Mouse (Mus musculus): ENCODE measurements at regions not wholly inside any gene's neighbourhood (a gene's known extent, or its start where the extent isn't known, plus 50 kb on each side); places are given as distances from the start of the nearest gene placed in this dataset.
"Not testable (repeated sequence)": the region's sequence is repeated elsewhere in the genome, so short reads cannot be mapped to it uniquely, and the experiment has no call there.

DNA sequence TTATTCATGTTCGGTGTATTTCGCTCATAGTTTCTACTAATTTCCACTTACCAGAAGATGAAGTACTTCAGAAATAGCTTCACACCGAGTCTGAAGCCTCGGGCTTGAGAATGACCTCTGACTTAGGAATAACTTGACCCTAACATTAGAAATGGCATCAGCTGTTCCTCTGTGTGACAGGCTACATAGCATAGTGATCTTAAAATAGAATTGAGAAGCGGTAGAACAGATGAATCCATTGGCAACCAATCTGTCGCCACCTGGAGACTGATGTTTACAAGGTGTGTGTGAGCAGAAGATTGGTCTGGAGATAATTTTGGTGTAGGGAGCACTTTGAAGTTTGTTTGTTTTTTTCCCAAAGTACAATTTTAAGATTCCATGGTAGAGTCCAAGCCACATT lies 60.9 kb upstream of the Ahi1 start:
- DNase-seq (ENCODE audit: low read depth), result no peak

DNA sequence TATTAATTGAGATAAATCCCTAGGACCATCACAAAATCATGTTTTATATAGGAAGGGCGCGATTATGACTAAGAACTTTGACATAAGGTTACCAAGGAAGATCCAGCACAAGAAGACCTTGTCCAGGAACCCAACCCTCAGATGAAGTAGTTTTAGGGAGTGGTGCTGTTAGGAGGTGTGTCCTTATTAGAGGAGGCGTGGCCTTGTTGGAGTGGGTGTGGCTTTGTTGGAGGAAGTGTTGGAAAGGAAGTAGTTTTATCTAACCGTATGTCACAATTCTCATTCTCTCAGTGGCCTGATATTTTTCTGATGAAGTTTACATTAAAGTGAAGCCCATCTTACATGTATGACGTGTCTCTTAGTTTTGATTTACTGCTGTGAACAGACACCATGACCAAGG lies 68.7 kb upstream of the Ahi1 start:
- no peak for DNase-seq (ENCODE audit: low read depth)

DNA sequence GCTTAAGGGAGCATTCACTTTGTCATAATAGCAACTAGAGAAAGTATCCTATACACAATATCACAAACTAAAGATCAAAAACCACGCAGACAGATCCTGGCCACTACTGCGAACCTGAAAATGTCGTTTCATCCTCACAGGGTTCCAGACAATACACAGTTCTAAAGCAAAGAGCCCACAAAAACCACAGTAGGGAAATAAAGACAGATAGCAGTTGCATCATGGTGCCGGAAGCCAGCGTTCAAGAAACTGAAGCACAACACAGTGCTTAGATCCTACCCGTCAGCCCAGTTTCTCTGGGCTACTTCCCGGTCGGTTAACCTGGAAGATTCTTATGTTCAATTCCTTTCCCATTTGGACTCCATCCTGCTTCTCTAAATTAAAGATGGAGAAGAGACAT lies 69.7 kb upstream of the Ahi1 start:
- no peak for DNase-seq (ENCODE audit: low read depth)

DNA sequence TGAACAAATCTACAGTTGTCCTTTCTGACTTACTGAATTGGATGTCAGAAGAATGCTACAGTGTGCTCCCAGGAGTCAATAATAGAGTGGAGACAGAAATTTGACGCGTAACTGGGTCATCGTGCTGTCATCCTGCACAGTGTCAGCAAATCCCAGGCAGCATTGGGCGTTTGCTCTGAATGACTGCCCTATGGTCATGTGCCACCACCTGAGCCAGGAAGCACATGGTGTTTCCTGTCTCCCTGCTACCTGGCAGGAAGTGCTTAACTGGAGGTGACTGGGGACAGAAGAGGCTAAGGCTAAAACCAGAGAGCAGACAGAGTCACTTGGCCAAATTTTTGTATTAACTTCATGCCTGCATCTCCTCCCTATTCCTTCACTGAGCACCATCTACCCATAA lies 72.1 kb upstream of the Ahi1 start:
- no peak for DNase-seq (ENCODE audit: low read depth)

DNA sequence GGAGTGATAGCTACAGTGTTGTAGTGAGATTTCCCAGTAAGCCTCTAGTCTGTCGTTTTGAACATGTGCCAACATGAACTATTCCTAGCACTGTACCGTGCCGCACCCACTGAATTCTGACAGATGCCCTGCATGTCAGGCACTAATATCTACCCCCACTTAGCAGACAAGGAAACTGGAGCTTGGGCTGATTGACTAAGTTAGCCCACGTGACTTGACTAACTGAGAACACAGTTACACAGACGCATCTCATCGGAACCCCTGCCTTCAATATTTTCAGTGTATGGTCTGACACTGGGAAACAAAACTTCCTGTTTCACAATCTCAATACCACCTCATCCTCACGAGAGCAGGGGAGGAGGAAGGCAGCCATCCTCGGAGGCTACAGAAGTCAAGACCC lies 72.9 kb upstream of the Ahi1 start:
- peak; percentile 16 for DNase-seq (ENCODE audit: low read depth)

DNA sequence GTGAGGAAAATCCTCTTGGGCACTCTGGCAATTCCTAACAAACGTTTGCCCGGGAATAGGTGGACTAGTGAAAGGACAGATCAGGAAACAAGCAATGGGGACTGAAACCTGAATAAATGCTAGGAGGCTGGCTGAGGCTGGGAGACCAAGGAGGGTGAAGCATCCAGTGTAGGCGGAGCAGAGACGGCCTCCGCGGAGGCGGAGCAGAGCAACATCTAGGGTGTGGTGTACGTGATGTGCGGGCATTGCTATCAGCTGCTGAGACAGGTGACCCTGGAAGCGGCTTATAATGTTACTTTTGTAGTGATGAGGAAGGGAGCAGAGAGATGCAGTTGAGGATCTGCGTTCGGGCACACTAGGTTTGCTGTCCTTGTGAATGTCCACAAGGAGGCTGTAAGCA lies 85.3 kb upstream of the Ahi1 start:
- no peak for DNase-seq (ENCODE audit: low read depth)

DNA sequence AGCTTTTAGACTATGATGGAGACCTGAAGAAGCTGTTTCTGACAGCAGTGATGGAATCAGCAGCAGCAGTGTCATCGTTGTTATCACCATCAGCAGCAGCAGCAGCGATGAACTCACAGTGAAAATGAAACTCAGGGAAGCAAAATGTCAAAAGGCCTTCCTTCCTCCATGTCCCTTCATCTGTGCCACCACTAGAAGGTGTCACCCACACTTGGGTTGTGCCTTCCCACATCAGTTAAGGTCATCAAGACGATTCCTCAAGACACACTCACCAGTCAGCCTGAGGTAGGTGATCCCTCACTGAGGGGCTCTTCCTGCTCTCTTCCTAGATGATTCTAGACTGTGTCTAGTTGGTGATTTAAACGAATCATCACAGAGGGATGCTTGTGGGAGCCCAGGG lies 87.3 kb upstream of the Ahi1 start:
- no peak for DNase-seq (ENCODE audit: low read depth)

DNA sequence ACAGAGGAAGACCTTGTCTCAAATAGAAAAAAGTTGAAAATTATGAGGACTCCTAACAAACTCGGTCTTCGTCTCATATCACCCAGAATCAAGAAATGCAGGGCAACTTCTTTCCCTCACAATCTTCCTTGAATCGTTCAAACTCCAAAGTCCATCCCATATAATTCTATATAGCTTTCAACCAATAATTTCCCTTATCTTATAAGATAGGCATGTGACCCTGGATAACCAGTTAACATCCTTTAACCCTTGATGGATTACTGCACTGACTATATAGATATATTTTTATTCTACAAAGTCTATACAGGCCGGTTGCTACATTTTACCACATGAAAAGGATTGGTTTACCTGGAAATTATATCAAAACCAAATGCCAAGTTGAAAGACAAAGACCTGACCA lies 94.9 kb upstream of the Ahi1 start:
- no peak for DNase-seq (ENCODE audit: low read depth)

DNA sequence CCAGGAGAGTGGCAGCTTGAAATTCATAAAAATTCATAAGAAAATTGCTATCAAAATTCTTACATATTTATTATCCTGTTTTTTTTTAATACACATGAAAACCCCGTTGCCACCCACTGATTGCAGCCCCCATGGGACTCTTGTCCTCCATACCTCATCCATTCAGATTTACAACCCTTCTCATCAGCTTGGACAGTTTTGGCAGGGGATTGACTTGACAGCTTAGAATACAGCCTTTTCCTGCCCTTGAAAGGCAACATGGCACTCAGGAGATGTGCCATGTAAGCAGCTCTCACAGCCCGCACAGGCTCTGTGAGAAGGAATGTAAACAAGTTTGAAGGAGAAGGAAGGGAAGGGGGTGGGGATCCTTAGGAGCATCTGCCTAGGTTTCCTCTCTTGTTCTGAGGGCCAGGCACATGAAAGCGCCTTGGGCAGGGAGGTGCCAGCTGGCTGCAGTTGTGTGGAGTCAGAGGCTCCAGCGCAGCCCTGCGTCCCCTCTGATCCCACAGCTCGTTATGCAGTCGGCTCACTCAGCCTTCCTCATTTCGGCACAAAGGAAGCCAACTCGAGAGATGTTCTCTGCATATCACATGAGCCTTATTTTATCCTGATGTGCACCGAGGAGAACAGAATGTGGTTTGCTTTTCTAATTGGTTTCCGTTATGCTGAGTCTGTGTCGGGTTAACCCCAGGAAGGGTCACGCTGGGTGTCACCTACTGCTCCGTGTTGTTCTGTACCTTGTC lies 97.6 kb upstream of the Ahi1 start:
- DNase-seq (ENCODE audit: low read depth), result no peak

DNA sequence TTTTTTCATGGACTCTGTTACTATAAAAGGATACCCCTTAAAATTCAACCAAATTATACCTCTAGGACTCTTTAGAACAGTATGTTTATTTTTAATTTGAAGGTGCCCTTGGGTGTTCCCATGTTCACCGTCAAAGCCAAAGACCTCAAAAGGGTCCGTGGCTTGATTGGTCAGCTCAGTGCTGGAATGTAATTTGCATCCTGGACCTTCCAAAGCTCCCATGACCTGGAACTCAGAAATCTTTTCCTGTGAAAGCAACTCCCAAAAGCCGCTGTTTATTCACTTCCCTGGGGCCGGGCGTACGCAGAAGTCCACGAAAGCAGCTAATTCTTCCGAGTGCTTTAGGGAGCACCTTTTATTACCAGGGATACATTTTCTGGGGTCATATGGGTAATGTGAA lies 105.1 kb upstream of the Ahi1 start:
- DNase-seq (ENCODE audit: low read depth), result no peak

DNA sequence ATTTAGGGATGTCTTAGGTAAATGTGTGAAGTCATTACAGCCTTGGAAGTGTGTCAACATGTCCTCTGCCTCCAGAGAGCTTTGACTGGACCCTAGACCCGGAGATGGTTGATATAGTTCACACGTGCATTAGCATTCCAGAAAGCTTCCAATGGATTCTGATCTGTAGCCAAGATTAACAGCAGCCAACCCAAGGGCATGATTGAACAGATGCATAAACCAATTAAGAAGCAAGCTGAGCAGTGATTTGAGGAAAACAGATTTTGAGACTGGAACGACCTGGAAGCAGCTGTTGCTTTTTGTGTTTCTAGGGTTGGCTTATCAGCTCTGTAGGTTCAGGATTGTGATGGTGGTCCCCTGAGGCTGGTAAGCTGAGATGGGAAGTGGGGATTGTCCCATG lies 109.1 kb upstream of the Ahi1 start:
- no peak for DNase-seq (ENCODE audit: low read depth)

DNA sequence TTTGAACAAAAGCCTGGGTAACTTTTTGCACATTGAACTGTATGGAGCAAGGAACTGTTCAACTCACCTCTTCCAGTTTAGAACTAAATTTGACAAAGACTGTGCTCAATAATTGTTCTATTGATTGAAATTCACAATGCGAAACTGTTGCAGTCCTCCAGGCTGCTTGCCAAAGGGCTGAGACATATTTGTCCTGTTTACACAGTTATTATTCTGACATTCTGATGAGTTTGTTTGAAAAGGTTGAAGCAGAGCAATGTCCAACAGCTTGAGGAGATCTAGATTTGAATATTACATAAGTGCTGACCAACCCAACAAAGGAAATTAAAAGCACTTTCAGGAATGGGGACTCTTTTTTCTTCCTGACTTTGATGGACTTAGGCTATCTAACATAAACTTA lies 110.2 kb upstream of the Ahi1 start:
- DNase-seq (ENCODE audit: low read depth), result no peak

DNA sequence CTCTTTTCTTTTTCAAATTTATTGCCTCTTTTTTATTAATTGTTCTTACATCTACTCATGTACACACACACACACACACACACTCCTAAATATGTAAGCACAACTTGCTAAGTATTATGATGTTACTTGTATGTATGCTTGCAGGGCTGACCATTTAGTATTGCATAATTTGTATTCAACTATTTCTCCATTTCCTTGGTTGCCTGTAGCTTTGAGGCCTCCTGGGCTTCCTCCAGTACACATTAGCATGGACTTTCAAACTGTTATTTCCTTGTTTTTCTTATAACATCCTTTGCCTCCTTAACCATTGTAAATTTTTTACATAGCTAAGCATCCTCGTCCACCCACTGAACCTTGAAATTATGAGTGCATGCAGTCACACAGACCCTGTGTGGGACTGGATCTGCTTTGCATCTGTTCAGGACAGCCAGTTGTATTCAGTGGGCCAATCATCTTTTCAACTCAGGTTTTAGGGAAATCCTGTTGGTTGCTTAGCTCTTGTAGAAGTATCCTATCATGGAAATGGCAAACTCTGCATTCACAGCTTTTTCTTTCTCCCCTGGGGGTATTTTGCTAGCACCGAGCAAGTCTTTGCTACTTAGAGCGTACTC lies 110.8 kb upstream of the Ahi1 start:
- no peak for DNase-seq (ENCODE audit: low read depth)

DNA sequence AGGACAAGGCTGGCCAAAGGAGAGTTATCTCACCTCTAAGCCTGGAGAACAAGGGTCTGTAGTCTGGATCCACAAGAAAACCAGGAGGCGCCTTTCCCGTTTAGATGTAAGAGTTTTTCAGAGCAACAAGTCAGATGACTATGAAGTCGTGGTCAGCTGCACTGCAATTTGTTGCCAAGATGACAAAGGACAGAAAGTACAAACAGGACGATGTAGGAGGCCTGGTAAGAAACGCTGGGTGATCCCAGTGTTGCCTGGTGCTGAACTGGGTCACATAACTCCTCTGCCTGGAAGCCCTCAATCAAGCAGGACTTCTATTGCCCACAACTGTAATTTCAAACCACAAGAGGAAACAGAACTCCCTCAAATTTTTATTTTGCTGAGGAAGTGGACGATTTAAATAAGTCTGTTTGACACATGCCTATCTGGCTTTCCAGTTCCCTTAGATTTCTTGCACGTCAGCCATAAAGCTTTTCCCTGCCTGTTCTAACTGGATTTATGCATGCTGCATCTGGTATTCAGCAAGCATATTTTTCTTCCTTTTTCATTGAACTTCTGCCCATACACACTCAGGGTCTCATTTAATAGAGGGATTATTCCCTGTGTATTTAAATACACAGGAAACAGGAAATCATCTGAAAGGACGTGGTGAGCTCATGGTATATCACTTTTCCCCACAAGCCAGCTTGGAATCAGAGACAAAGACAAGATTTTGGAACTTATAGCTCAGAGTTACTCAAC lies 113.5 kb upstream of the Ahi1 start:
- no peak for DNase-seq (ENCODE audit: low read depth)

DNA sequence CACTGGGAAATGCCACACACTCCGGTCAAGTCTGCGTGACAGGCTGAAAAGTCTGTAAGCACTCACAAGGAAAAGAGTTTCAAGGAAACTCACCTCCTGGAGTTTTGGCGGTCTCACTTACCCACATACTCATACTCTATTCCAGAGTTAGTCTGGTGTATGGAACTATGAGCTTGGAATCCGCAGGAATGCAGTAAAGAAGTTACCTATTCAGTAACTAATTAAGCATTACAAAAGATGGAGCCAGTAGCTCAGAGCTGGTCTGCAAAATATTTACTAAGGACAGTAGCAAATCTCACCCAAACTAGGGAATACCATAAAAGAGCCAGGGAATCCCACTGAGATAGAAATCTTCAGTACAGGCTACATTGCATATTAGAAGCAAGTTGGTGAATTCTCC lies 111.9 kb upstream of the Pde7b start:
- not testable (repeated sequence) for DNase-seq (ENCODE audit: low read depth)

DNA sequence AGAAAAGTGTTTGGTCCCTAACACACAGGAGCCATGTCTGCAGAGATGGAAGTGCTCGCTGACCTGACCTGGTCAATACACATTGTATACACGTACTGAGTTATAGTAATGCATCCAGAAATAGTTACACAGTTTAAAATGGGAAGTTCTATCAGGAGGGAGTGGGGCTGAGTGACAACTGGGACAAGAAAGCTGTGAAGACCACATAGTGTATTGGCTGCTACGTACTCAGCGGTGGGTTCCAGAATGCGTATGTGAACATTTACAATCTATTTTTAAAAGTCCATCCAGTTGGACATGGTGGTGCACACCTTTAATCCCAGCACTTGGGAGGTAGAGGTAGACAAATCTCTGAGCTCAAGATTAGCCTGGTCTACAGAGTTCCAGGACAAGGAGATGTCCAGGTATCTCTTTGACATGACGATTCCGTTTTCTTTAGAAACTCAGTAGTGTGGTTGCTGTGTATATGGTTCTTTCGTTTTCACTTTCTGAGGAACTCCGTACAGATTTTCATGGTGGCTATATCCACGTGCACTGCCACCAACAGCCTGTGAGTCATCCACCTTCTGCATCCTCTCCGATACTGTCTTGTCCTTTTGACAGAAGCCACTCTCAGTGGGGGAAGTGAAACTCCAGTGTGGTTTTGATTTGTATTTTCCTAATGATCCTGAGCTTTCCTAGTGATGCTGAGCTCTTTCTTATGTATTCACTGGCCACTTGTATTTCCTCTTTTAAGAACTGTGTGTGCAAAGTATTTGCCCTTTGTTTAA lies 110.1 kb upstream of the Pde7b start:
- DNase-seq (ENCODE audit: low read depth), result peak; percentile 69

DNA sequence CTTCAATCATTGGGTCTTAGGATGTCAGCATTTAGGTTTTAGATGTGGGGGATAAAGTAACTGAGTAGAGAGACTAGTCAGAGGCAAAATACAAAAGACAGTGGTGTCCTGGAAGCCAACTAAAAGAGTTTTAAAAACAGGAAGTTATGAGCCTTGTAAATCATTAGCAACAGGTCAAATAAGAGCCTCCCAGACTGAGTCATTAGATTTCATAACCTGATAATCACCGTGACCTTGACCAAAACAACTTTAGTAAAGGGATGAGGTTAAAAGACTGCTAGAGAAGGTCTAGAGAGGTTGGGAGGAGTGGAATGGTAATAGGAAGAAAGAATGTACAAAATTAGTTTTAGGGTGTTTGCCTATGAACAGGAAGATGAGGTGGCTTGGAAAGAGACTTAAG lies 103.4 kb upstream of the Pde7b start:
- DNase-seq (ENCODE audit: low read depth), result no peak

DNA sequence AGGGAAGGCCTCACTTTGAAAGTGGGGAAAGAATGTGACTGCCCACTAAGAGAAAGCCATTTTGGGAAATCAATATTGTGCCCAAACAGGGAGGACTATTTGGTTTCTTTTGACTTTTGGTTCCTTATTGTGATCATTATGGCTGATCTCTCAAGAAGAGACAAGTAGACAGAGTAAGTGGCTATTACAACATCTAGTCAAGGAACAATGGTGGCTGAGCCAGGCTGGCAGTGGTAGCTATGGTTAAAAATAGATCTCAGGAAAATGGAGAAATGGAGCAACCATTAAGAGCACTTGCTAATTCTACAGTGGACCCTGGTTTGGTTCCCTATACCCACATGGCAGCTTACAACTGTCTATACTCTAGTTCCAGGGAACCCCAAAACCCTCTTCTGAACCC lies 102.6 kb upstream of the Pde7b start:
- DNase-seq (ENCODE audit: low read depth), result no peak

DNA sequence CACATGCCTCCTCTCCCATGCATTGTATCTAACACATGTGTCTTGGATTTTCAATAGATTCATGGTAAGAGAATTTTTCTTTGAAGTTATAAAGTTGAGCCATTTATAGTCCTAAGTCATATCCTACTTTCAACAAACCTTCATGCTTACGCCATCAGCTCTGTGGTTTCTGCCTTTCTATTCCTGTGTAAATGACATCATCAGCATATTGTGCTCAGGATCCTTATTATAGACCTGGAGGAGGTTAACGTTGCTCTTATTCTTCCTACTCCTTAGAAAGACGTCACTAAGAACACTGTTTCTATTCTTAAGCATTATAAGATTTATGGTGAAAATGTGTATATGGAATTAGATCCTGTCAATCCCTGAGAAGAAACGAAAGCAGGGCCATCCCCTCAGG lies 93.7 kb upstream of the Pde7b start:
- DNase-seq (ENCODE audit: low read depth), result no peak

DNA sequence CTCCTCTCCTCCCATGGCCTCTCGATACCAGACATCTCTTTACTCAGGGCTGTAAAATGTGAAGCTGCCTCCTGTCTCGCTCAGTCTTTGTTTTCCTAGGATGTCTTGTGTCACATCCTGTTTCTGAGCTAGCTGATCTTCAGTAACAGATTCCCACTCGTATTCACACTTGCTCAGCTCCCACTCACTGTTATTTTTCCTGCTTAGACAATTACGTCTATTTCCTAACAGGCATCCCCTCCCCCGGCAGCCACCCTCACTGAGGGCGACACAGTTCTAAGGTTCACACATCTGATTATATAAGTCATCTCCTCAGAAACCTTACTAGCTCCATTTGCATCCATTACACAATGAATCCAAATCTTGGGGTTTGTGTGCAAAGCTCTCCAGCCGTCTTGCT lies 74.9 kb upstream of the Pde7b start:
- no peak for DNase-seq (ENCODE audit: low read depth)

DNA sequence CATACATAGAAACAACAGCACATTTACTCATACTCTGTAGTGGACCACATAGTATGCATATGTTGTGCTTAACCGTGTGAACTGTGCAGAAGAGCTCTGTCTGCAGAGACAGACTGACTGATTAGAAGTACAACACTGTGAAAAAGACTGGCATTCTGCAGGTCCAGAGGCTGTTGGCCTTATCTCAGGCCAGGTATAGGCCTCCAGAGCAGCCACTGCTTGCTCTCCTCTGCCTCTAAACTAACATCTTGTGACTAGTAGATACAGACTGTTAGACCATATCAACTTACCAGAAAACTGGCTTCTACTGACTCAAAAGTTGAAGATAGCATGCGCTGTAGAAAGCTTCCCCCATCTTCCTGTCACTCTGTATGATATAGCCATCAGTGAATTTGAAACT lies 73.5 kb upstream of the Pde7b start:
- DNase-seq (ENCODE audit: low read depth), result no peak

DNA sequence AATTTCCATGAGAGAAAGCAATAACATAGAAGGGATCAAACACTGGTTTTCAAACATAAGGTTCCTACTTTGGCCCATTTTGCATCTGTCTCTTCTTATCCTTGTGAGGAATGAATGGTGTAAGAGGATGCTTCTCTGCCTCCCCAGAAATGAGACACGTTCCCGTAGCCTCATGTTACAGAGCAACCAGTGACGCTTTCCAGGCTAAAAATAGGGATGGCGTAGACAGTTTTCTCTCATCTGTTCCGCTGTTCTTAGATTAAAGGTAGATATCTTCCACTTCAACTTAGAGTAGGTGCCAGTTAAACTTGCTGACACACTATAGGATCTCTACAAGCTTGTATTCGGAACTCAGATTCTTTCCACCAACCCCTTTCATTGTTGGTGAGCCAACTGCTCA lies 69.1 kb upstream of the Pde7b start:
- no peak for DNase-seq (ENCODE audit: low read depth)

DNA sequence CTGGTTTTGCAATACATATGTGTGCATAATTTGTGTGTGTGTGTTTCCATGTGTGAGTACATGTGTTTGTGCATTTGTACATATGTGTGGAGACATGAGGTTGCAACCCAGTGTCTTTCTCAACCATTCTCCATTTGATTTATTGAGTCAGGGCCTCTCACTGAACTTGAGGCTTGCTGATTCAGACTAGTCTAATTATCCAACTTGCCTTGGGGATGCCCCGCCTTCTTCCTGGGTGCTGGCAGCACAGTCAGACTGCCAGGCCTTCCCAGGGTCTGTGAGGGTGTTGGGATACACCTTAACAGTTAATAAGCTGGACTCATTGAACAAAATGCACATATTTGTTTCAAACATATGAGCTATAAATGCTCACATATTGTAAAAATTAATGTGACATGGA lies 56.1 kb upstream of the Pde7b start:
- no peak for DNase-seq (ENCODE audit: low read depth)

All from c-Kit-positive CD71-negative TER-119-negative erythroid progenitor cells, embryonic 14.5 days (primary cell).